Mouse (Mus musculus): ENCODE measurements around the gene Cep295. TPM values are rescaled to one million over a fixed set of nuclear protein-coding genes. Genes with fewer than 3 reads are reported as not detected.

Cep295 gene
- polyA plus RNA-seq (2015; fragmentation: Nextera tagmentation; extraction: Ambion mirVana): 11.6 and 11.7 TPM in 2 replicates

GRCm38 (mm10) chr9:15357484-15358275 lies at the start of gene Cep295:
Cep295 (minus strand) TSS chr9:15357788.
- Histone ChIP-seq H3K4me2 (replicated peaks) (peak within 1 kb of the TSS; percentile 57), H3K9me3 (no peaks in the 10 kb centered on the region), H3K9ac (peak within 1 kb of the TSS; percentile 72), H3K27ac (peak within 1 kb of the TSS; percentile 75), H3K27me3 (replicated peaks) (no peaks in the 10 kb centered on the region), H3K4me1 (replicated peaks) (no peaks in the 10 kb centered on the region), H3K4me3 (replicated peaks) (peak within 1 kb of the TSS; percentile 79), H3K36me3 (no peaks in the 10 kb centered on the region)
- 2% methylated on average over 60 of the region's 60 CpGs for WGBS
- ATAC-seq: peak; percentile 100

- no peak overlapping the region for H3K4me3 ChIP-seq (replicated peaks)
- no peaks in the 10 kb centered on the region for H3K36me3 ChIP-seq
- H3K27me3 ChIP-seq (replicated peaks): no peaks in the 10 kb centered on the region
- WGBS: 49% methylated on average over 4 of the region's 4 CpGs
- H3K9me3 ChIP-seq: no peaks in the 10 kb centered on the region
- ATAC-seq: no peak
- H3K27ac ChIP-seq: no peak overlapping the region
- H3K9ac ChIP-seq: no peak overlapping the region
- H3K4me1 ChIP-seq (replicated peaks): no peaks in the 10 kb centered on the region
- H3K4me2 ChIP-seq (replicated peaks): no peak overlapping the region
Measured at GRCm38 (mm10) chr9:15397591-15397990, 40.0 kb upstream of the Cep295 start.

- H3K27me3 ChIP-seq (replicated peaks): no peaks in the 10 kb centered on the region
- H3K4me2 ChIP-seq (replicated peaks): no peak overlapping the region
- H3K9ac ChIP-seq: no peak overlapping the region
- 80% methylated on average over 1 of the region's 1 CpGs for WGBS
- H3K9me3 ChIP-seq: no peaks in the 10 kb centered on the region
- no peak overlapping the region for H3K27ac ChIP-seq
- H3K36me3 ChIP-seq: no peaks in the 10 kb centered on the region
- no peaks in the 10 kb centered on the region for H3K4me1 ChIP-seq (replicated peaks)
- H3K4me3 ChIP-seq (replicated peaks): no peak overlapping the region
- no peak for ATAC-seq
Measured at GRCm38 (mm10) chr9:15395353-15395942, 37.9 kb upstream of the Cep295 start.

- Histone ChIP-seq H3K9me3 (no peaks in the 10 kb centered on the region), H3K4me1 (replicated peaks) (no peaks in the 10 kb centered on the region), H3K36me3 (no peaks in the 10 kb centered on the region), H3K27ac (no peak overlapping the region), H3K27me3 (replicated peaks) (no peaks in the 10 kb centered on the region), H3K9ac (no peak overlapping the region), H3K4me2 (replicated peaks) (no peak overlapping the region), H3K4me3 (replicated peaks) (no peak overlapping the region)
- no peak for ATAC-seq
- 67% methylated on average over 5 of the region's 5 CpGs for WGBS
Measured at GRCm38 (mm10) chr9:15387075-15387643, 29.6 kb upstream of the Cep295 start.

- no peaks in the 10 kb centered on the region for H3K9me3 ChIP-seq
- H3K27ac ChIP-seq: no peak overlapping the region
- ATAC-seq: no peak
- WGBS: 73% methylated on average over 5 of the region's 5 CpGs
- H3K4me2 ChIP-seq (replicated peaks): no peak overlapping the region
- no peaks in the 10 kb centered on the region for H3K4me1 ChIP-seq (replicated peaks)
- no peak overlapping the region for H3K4me3 ChIP-seq (replicated peaks)
- H3K27me3 ChIP-seq (replicated peaks): no peaks in the 10 kb centered on the region
- no peaks in the 10 kb centered on the region for H3K36me3 ChIP-seq
- no peak overlapping the region for H3K9ac ChIP-seq
Measured at GRCm38 (mm10) chr9:15384266-15384665, 26.7 kb upstream of the Cep295 start.

DNA sequence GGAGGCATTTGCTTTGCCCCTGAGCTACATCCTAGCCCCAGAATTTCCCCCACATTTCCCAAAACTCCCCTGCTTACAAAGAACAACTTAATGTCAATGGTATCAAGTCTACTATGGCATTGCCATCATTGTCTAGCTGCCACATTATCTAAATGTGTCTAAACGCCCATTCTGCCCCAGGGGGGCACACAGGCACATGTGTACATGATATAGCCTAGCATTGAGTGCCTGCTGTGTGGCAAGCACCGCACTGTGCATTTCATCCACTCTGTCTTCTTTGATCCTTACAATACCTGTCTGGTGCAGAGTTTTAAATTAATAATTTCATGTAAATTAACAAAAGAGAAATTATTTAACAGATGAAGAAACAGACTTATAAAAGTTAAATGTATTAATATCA lies 8.7 kb upstream of the Cep295 start:
- no peaks in the 10 kb centered on the region for H3K36me3 ChIP-seq
- no peaks in the 10 kb centered on the region for H3K4me1 ChIP-seq (replicated peaks)
- H3K4me2 ChIP-seq (replicated peaks): no peak overlapping the region
- no peaks in the 10 kb centered on the region for H3K27me3 ChIP-seq (replicated peaks)
- no peak overlapping the region for H3K27ac ChIP-seq
- ATAC-seq: no peak
- 61% methylated on average over 2 of the region's 2 CpGs for WGBS
- no peak overlapping the region for H3K4me3 ChIP-seq (replicated peaks)
- no peaks in the 10 kb centered on the region for H3K9me3 ChIP-seq
- H3K9ac ChIP-seq: no peak overlapping the region

DNA sequence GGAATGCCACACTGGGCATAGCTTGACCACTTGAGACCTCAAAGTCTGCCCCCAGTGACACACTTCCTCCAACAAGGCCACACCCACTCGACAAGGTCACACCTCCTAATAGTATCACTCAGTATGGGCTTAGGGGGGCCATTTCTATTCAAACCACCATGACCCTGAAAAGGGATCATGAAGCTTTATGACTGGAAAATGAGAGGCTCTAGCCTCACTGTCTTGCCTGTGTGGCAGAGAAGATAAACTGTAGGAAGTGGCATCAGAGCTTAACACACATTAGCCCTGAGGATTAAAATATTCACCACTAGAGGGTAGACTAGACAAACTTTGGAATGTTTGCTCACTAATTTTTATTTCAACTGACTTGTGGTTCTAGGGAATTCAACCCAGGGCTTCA lies 8.3 kb upstream of the Cep295 start:
- WGBS: 96% methylated on average over 1 of the region's 1 CpGs
- no peaks in the 10 kb centered on the region for H3K27me3 ChIP-seq (replicated peaks)
- peak; percentile 39; the same call in 1 of the 2 replicates for ATAC-seq
- H3K9me3 ChIP-seq: no peaks in the 10 kb centered on the region
- no peaks in the 10 kb centered on the region for H3K36me3 ChIP-seq
- no peak overlapping the region for H3K4me3 ChIP-seq (replicated peaks)
- no peak overlapping the region for H3K9ac ChIP-seq
- no peaks in the 10 kb centered on the region for H3K4me1 ChIP-seq (replicated peaks)
- H3K27ac ChIP-seq: no peak overlapping the region
- no peak overlapping the region for H3K4me2 ChIP-seq (replicated peaks)

- no peak for ATAC-seq
Measured at GRCm38 (mm10) chr9:15364843-15365242, 7.3 kb upstream of the Cep295 start.

GRCm38 (mm10) chr9:15356916-15357483 lies 588 bp downstream of the Cep295 start:
- Histone ChIP-seq H3K4me3 (replicated peaks) (peak overlapping the region; percentile 79), H3K4me2 (replicated peaks) (peak overlapping the region; percentile 57), H3K27me3 (replicated peaks) (no peaks in the 10 kb centered on the region), H3K36me3 (no peaks in the 10 kb centered on the region), H3K9ac (peak overlapping the region; percentile 72), H3K4me1 (replicated peaks) (no peaks in the 10 kb centered on the region), H3K9me3 (no peaks in the 10 kb centered on the region), H3K27ac (peak overlapping the region; percentile 75)
- no peak for ATAC-seq
- WGBS: 0% methylated on average over 9 of the region's 9 CpGs

More at GRCm38 (mm10) chr9:15364843-15365242, 7.3 kb upstream of the Cep295 start:
- no peak overlapping the region for H3K4me2 ChIP-seq (replicated peaks)
- no peak overlapping the region for H3K27ac ChIP-seq
- no peak overlapping the region for H3K9ac ChIP-seq
- H3K36me3 ChIP-seq: no peaks in the 10 kb centered on the region
- no peaks in the 10 kb centered on the region for H3K9me3 ChIP-seq
- H3K27me3 ChIP-seq (replicated peaks): no peaks in the 10 kb centered on the region
- whole genome bisulfite sequencing: 79% methylated on average over 1 of the region's 1 CpGs
- H3K4me1 ChIP-seq (replicated peaks): no peaks in the 10 kb centered on the region
- H3K4me3 ChIP-seq (replicated peaks): no peak overlapping the region

DNA sequence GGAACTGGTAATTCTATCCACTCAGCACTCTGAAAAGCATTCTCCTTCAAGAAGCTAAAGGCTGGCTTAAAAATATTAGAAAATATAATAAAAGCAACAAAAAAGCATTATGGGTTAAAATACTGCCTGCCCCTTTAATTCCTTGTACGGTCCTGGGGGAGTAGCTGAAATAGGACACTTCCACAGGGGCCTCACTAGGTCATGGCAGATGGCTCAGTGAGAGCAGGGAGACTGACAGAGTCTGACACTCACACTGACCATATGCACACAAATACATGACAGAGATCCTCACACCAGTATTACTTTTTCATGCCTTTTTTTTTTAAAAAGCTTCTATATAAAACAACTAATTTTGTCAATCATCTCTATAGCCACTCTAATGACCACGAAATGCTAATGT lies 7.7 kb downstream of the Cep295 start:
- 73% methylated on average over 2 of the region's 2 CpGs for WGBS
- no peak for ATAC-seq

GRCm38 (mm10) chr9:15337776-15338175 lies 19.8 kb downstream of the Cep295 start:
- no peak overlapping the region for H3K4me2 ChIP-seq (replicated peaks)
- H3K9ac ChIP-seq: no peak overlapping the region
- ATAC-seq: no peak
- no peak overlapping the region for H3K4me3 ChIP-seq (replicated peaks)
- no peaks in the 10 kb centered on the region for H3K9me3 ChIP-seq
- WGBS: 91% methylated on average over 4 of the region's 4 CpGs
- no peak overlapping the region for H3K27ac ChIP-seq
- H3K4me1 ChIP-seq (replicated peaks): no peaks in the 10 kb centered on the region
- peaks cover 38% of the 10 kb centered on the region for H3K36me3 ChIP-seq
- no peaks in the 10 kb centered on the region for H3K27me3 ChIP-seq (replicated peaks)

More for the DNA sequence above, 7.7 kb downstream of the Cep295 start:
- Histone ChIP-seq H3K27ac (no peak overlapping the region), H3K9me3 (no peaks in the 10 kb centered on the region), H3K4me1 (replicated peaks) (no peaks in the 10 kb centered on the region), H3K4me2 (replicated peaks) (no peak overlapping the region), H3K4me3 (replicated peaks) (no peak overlapping the region), H3K36me3 (peaks cover 6% of the 10 kb centered on the region), H3K9ac (no peak overlapping the region), H3K27me3 (replicated peaks) (no peaks in the 10 kb centered on the region)

- no peak overlapping the region for H3K4me3 ChIP-seq (replicated peaks)
- no peak overlapping the region for H3K4me2 ChIP-seq (replicated peaks)
- H3K36me3 ChIP-seq: peaks cover 23% of the 10 kb centered on the region
- ATAC-seq: no peak
- no peaks in the 10 kb centered on the region for H3K27me3 ChIP-seq (replicated peaks)
- no peaks in the 10 kb centered on the region for H3K4me1 ChIP-seq (replicated peaks)
- 78% methylated on average over 2 of the region's 2 CpGs for WGBS
- no peak overlapping the region for H3K9ac ChIP-seq
- H3K27ac ChIP-seq: no peak overlapping the region
- H3K9me3 ChIP-seq: no peaks in the 10 kb centered on the region
Measured at GRCm38 (mm10) chr9:15318170-15318742, 39.3 kb downstream of the Cep295 start.

Data from intestine, embryonic 15.5 days (tissue).